Mouse (Mus musculus): Measurements from ENCODE around the gene Gdf1. TPM values are rescaled to one million over a fixed set of nuclear protein-coding genes. Genes with fewer than 3 reads are reported as not detected.

Gene Gdf1
- polyA plus RNA-seq, 1 experiment from 2014 or later, result 2.3 TPM

- under 1% methylated on average over 64 of the region's 64 CpGs for WGBS
- peak overlapping the region; percentile 97 for H3K9ac ChIP-seq
- peak overlapping the region; percentile 59 for H3K27ac ChIP-seq
- H3K27me3 ChIP-seq (replicated peaks), result no peaks in the 10 kb centered on the region
- H3K4me1 ChIP-seq, result peaks cover 42% of the 10 kb centered on the region
- H3K4me3 ChIP-seq, result peak overlapping the region; percentile 98
- H3K4me2 ChIP-seq (replicated peaks), result peak overlapping the region; percentile 97
- peaks cover 17% of the 10 kb centered on the region for H3K36me3 ChIP-seq
- ATAC-seq (ENCODE audit: low FRiP score, low read depth), result peak; percentile 51
- no peaks in the 10 kb centered on the region for H3K9me3 ChIP-seq
Observed at GRCm38 (mm10) chr8:70352657-70353151, 23.1 kb downstream of the Gdf1 start.

GRCm38 (mm10) chr8:70353194-70353817 is 23.7 kb downstream of the Gdf1 start, which contains the start of gene Upf1:
Gene Upf1, minus strand, starts transcription at chr8:70353278.
- H3K27me3 ChIP-seq (replicated peaks), result no peaks in the 10 kb centered on the region

GRCm38 (mm10) chr8:70354004-70354403 is 24.4 kb downstream of the Gdf1 start:
- Histone ChIP-seq H3K4me2 (replicated peaks) (peak overlapping the region; percentile 97), H3K4me1 (peaks cover 33% of the 10 kb centered on the region), H3K4me3 (peak overlapping the region; percentile 98; the same call in 1 of the 2 replicates), H3K9me3 (no peaks in the 10 kb centered on the region), H3K27me3 (replicated peaks) (no peaks in the 10 kb centered on the region), H3K27ac (no peak overlapping the region; the same call in 1 of the 2 replicates), H3K36me3 (peaks cover 9% of the 10 kb centered on the region; the same call in 1 of the 2 replicates), H3K9ac (peak overlapping the region; percentile 97)
- WGBS, result 75% methylated on average over 4 of the region's 4 CpGs
- peak; percentile 14; the same call in 1 of the 2 replicates for ATAC-seq (ENCODE audit: low FRiP score, low read depth)

More at GRCm38 (mm10) chr8:70353194-70353817, 23.7 kb downstream of the Gdf1 start, which contains the start of gene Upf1:
- H3K27ac ChIP-seq, result peak within 1 kb of the TSS; percentile 59
- H3K36me3 ChIP-seq, result peaks cover 16% of the 10 kb centered on the region
- ATAC-seq (ENCODE audit: low FRiP score, low read depth), result peak; percentile 88
- H3K4me2 ChIP-seq (replicated peaks), result peak within 1 kb of the TSS; percentile 97
- peak within 1 kb of the TSS; percentile 98 for H3K4me3 ChIP-seq
- H3K9me3 ChIP-seq, result no peaks in the 10 kb centered on the region
- H3K4me1 ChIP-seq, result peaks cover 40% of the 10 kb centered on the region
- WGBS, result under 1% methylated on average over 65 of the region's 69 CpGs
- H3K9ac ChIP-seq, result peak within 1 kb of the TSS; percentile 97

- Histone ChIP-seq H3K27ac (no peak overlapping the region), H3K4me2 (replicated peaks) (no peak overlapping the region), H3K9me3 (no peaks in the 10 kb centered on the region), H3K4me3 (no peak overlapping the region), H3K27me3 (replicated peaks) (no peaks in the 10 kb centered on the region), H3K36me3 (no peaks in the 10 kb centered on the region), H3K4me1 (peaks cover 21% of the 10 kb centered on the region), H3K9ac (no peak overlapping the region)
- WGBS, result 81% methylated on average over 1 of the region's 1 CpGs
- ATAC-seq (ENCODE audit: low FRiP score, low read depth), result no peak
Observed at GRCm38 (mm10) chr8:70356111-70356510, 26.5 kb downstream of the Gdf1 start.

- Histone ChIP-seq H3K36me3 (no peaks in the 10 kb centered on the region), H3K4me1 (no peaks in the 10 kb centered on the region), H3K9ac (no peak overlapping the region), H3K9me3 (no peaks in the 10 kb centered on the region), H3K4me3 (no peak overlapping the region), H3K4me2 (replicated peaks) (no peak overlapping the region), H3K27me3 (replicated peaks) (no peaks in the 10 kb centered on the region), H3K27ac (no peak overlapping the region)
- ATAC-seq (ENCODE audit: low FRiP score, low read depth), result no peak
- 39% methylated on average over 3 of the region's 3 CpGs for WGBS
Observed at GRCm38 (mm10) chr8:70359411-70359810, 29.8 kb downstream of the Gdf1 start.

GRCm38 (mm10) chr8:70360769-70361168 is 31.2 kb downstream of the Gdf1 start:
- no peak for ATAC-seq (ENCODE audit: low FRiP score, low read depth)
- no peak overlapping the region for H3K4me2 ChIP-seq (replicated peaks)
- no peak overlapping the region for H3K9ac ChIP-seq
- no peaks in the 10 kb centered on the region for H3K9me3 ChIP-seq
- no peaks in the 10 kb centered on the region for H3K27me3 ChIP-seq (replicated peaks)
- no peaks in the 10 kb centered on the region for H3K36me3 ChIP-seq
- WGBS, result 49% methylated on average over 4 of the region's 4 CpGs
- H3K27ac ChIP-seq, result no peak overlapping the region
- no peak overlapping the region for H3K4me3 ChIP-seq
- no peaks in the 10 kb centered on the region for H3K4me1 ChIP-seq

GRCm38 (mm10) chr8:70361484-70362032 is 31.9 kb downstream of the Gdf1 start:
- 77% methylated on average over 10 of the region's 10 CpGs for WGBS

GRCm38 (mm10) chr8:70364066-70364465 is 34.4 kb downstream of the Gdf1 start:
- Histone ChIP-seq H3K27me3 (replicated peaks) (no peaks in the 10 kb centered on the region), H3K4me1 (no peaks in the 10 kb centered on the region), H3K27ac (no peak overlapping the region), H3K9me3 (no peaks in the 10 kb centered on the region), H3K36me3 (no peaks in the 10 kb centered on the region), H3K4me2 (replicated peaks) (no peak overlapping the region), H3K9ac (no peak overlapping the region), H3K4me3 (no peak overlapping the region)
- 35% methylated on average over 5 of the region's 5 CpGs for WGBS
- ATAC-seq (ENCODE audit: low FRiP score, low read depth), result no peak

More at GRCm38 (mm10) chr8:70361484-70362032, 31.9 kb downstream of the Gdf1 start:
- H3K4me2 ChIP-seq (replicated peaks), result no peak overlapping the region
- H3K36me3 ChIP-seq, result no peaks in the 10 kb centered on the region
- ATAC-seq (ENCODE audit: low FRiP score, low read depth), result no peak
- H3K27ac ChIP-seq, result no peak overlapping the region
- no peak overlapping the region for H3K4me3 ChIP-seq
- H3K9ac ChIP-seq, result no peak overlapping the region
- H3K4me1 ChIP-seq, result no peaks in the 10 kb centered on the region
- no peaks in the 10 kb centered on the region for H3K27me3 ChIP-seq (replicated peaks)
- H3K9me3 ChIP-seq, result no peaks in the 10 kb centered on the region

- H3K4me3 ChIP-seq, result no peak overlapping the region
- no peak overlapping the region for H3K27ac ChIP-seq
- H3K4me1 ChIP-seq, result no peaks in the 10 kb centered on the region
- H3K9ac ChIP-seq, result no peak overlapping the region
- H3K27me3 ChIP-seq (replicated peaks), result peaks cover 6% of the 10 kb centered on the region
- H3K4me2 ChIP-seq (replicated peaks), result no peak overlapping the region
- no peaks in the 10 kb centered on the region for H3K36me3 ChIP-seq
- no peak for ATAC-seq (ENCODE audit: low FRiP score, low read depth)
- WGBS, result 65% methylated on average over 5 of the region's 5 CpGs
- no peaks in the 10 kb centered on the region for H3K9me3 ChIP-seq
Observed at GRCm38 (mm10) chr8:70366588-70366987, 37.0 kb downstream of the Gdf1 start.

GRCm38 (mm10) chr8:70370476-70370875 is 40.9 kb downstream of the Gdf1 start:
- Histone ChIP-seq H3K27ac (no peak overlapping the region), H3K27me3 (replicated peaks) (peaks cover 45% of the 10 kb centered on the region), H3K9me3 (no peaks in the 10 kb centered on the region), H3K4me2 (replicated peaks) (no peak overlapping the region), H3K9ac (no peak overlapping the region), H3K4me1 (peaks cover 21% of the 10 kb centered on the region), H3K4me3 (no peak overlapping the region), H3K36me3 (no peaks in the 10 kb centered on the region)
- 75% methylated on average over 7 of the region's 7 CpGs for WGBS
- ATAC-seq (ENCODE audit: low FRiP score, low read depth), result no peak

GRCm38 (mm10) chr8:70371951-70372350 is 42.3 kb downstream of the Gdf1 start:
- H3K4me3 ChIP-seq, result no peak overlapping the region
- no peak overlapping the region for H3K9ac ChIP-seq
- H3K27ac ChIP-seq, result no peak overlapping the region
- peaks cover 24% of the 10 kb centered on the region for H3K4me1 ChIP-seq
- WGBS, result 39% methylated on average over 6 of the region's 6 CpGs
- H3K9me3 ChIP-seq, result no peaks in the 10 kb centered on the region
- H3K4me2 ChIP-seq (replicated peaks), result no peak overlapping the region
- peaks cover 60% of the 10 kb centered on the region for H3K27me3 ChIP-seq (replicated peaks)
- no peak for ATAC-seq (ENCODE audit: low FRiP score, low read depth)
- H3K36me3 ChIP-seq, result no peaks in the 10 kb centered on the region

- Histone ChIP-seq H3K27me3 (replicated peaks) (peaks cover 77% of the 10 kb centered on the region), H3K36me3 (no peaks in the 10 kb centered on the region), H3K4me1 (peaks cover 24% of the 10 kb centered on the region), H3K4me3 (peak within 1 kb of the TSS; percentile 31), H3K9me3 (no peaks in the 10 kb centered on the region), H3K27ac (no peak within 1 kb of the TSS), H3K9ac (0 out of 2 replicates have a peak within 1 kb of the TSS, but pooled peaks have one; percentile 13), H3K4me2 (replicated peaks) (peak within 1 kb of the TSS; percentile 59)
- ATAC-seq (ENCODE audit: low FRiP score, low read depth), result no peak
- 3% methylated on average over 47 of the region's 47 CpGs for WGBS
Observed at GRCm38 (mm10) chr8:70373397-70374317, 44.0 kb downstream of the Gdf1 start, which contains the start of gene Comp. Gene Comp, plus strand, starts transcription at chr8:70373558.
